Mouse (Mus musculus) lung, postnatal 25 days (tissue): ENCODE measurements around the gene Mia3.
"Not testable (repeated sequence)": the region's sequence is repeated elsewhere in the genome, so short reads cannot be mapped to it uniquely, and the experiment has no call there.

Experiments used
- DNase-seq: peaks from one replicate; pipeline ENCODE4 v3.0.0; 2022; ENCODE audit warnings: low spot score

Mia3 gene

DNA sequence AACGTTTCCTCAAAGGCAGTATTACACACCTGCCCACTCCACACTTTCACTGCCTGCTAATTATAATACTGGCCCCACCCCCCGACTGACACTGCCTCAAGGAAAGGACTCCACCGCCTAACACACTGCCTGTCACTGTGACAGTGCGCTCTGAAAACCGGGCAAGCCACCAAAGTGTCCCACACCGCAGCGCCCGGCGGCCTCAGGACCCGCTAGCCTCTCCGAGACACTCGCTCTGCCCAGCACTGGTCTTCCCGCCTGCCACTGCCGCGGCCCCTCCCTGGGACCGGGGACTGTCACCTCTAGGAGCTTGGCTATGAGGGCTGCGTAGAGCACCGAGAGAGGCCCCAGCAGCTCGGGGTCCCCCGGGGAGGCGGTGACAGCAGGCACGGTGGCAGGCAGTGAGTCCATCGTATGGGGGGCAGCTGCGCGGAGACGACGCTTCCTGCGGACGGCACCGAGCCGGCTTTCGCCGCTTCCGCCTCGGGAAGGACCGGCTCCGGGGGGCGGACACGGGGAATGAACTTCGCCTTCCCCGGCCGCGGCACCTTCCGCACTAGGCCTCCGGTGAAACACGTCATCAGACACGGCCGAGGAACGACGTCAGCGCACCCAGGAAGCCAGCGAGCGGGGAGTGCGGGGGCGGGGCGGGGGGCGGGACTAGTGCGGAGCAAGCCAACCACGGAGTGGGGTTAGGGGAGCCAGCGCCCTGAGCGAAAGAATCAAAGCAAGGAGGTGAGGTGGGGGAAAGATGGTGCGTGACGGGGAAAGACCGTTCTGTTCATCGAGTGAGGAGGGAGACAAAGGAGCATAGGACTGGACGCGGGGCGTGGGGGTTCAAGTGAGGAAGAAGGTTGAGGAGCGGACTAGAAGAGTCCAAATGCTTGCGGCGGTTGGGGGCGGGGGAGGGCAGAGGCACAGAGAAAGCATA lies 24.2 kb downstream of the Mia3 start:
- DNase-seq: peak; percentile 90

DNA sequence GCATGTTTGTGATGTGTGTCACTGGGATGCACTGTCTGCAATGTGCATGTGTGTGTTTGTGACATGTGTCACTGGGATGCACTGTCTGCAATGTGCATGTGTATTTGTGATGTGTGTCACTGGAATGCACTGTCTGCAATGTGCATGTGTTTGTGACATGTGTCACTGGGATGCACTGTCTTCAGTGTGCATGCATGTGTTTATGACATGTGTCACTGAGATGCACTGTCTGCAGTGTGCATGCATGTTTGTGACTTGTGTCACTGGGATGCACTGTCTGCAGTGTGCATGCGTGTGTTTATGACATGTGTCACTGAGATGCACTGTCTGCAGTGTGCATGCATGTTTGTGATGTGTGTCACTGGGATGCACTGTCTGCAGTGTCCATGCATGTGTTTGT lies 26.5 kb downstream of the Mia3 start:
- not testable (repeated sequence) for DNase-seq

DNA sequence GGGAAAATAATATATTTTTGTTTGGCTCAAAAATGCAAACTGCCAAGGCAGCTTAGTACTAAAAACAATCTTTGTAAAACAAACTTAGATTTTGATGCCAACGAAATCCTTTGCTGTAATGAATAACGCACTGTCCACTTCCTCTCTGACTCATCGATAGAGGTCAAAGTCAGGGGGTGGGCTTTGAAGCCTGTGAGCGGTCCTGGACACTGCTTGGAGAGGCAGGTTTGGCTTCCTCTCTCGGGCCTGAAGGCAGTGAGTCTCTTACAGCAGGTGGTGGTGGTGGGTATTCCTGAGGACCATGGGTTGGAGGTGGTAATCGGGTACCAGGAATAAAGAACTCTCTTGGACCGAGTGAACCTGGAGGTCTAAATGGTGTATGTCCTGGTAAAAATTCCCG lies 42.2 kb downstream of the Mia3 start:
- DNase-seq: no peak

DNA sequence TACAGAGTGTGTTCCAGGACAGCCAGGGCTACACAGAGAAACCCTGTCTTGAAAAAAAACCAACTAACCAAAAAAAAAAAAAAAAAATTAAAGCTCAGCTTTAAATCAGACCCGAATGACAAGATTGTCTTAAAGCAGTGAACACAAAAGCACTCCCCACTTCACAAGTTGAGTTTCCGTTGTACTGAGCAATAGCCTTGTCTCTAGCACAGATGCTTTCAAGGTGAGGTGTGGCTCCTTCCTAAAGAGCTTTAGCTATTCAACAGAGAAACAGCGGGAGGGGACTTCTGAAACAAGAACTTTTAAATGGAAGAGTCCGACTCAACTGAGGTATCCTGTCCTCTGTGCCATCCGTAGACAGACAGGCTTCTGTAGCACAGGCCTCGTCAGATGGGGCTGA lies 44.9 kb downstream of the Mia3 start:
- no peak for DNase-seq

DNA sequence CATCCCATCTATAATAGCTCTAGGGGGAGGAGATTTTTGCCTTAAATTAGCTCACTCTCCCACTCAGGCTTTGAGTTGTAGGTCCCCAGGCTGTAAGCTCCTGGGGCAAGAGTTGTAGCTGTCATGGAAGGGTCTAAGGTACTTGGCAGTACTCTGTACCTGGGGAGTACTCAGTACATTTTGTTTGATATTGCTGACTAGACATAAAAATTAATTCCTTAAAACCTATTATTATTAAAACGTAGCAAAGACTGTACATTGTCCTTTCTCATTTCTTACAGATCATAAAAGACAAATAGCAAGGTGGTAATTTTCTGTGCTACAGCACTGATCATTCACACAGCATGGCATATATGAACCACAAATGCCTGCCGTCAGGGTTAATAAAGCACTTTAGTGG lies 45.4 kb downstream of the Mia3 start:
- no peak for DNase-seq

DNA sequence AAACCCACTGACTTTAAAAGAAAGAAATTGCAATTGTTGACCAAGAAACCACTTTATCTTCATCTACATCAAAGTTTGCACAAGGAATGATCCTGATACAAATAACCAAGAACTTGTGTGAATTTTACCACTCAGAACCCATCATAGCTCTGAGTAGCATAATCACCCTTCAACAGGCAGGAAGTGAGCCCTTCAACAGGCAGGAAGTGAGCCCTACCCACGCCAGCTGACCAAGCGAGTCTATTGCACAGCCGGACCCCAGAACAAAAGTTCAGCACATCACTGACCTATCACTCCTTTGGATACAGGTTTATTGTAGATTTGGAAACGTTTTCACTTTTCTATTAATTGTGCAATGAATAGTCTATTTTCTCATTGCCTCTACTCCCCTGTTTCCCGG lies 46.9 kb downstream of the Mia3 start:
- DNase-seq: not testable (repeated sequence)

DNA sequence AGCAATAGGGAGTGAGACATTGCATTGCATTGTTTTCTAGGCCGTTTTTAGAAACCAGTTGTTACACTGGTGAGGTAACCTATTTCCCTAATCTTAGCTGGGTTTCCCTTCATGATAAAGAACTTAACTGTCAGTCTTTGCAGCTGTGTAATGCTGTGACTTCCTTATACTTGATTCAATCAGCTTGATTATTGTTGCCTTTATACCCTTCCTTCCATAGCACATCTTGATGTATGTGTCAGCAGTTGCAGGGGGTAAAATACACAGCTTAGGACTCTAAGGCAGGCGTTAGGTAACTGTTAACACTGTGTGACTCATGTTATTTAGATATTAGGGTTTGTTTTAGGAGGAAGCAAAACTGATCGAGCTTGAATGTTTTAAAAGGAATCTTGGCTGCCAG lies 48.6 kb downstream of the Mia3 start:
- no peak for DNase-seq

DNA sequence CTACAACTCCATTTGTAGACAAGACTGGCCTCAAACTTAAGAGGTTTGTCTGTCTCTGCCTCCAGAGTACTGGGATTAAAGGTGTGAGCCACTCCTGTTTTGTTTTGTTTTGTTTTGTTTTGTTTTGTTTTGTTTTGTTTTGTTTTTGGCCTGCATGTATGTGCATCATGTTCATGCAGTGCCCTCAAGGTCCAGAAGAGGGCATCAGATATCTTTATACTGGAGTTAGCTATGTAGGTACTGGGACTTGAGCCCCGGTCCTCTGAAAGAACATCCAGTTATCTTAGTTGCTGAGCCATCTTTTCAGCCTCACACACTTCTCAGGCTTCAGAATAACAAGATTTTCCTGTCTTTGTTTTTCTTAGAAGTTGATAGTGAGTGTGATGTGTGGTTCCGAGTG lies 53.6 kb downstream of the Mia3 start:
- no peak for DNase-seq

DNA sequence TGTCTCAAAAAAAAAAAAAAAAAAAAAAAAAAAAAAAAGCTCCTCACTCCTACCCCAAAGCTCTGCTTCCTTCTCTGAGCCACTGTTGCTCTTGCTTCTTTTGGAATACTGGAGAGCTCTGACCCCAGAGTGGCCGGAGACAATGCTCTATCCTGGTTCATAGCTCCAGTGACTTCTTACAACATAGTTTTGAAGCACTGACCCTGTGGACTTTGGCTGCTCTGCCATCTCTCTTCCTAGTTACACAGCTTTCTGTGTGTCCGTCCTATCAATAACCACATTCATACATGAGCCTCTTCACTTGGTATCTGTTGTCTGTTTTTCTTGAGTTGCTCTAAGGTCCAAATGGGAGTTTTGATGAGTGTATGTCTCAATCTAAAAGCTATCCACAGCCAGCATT lies 57.3 kb downstream of the Mia3 start:
- DNase-seq: no peak

DNA sequence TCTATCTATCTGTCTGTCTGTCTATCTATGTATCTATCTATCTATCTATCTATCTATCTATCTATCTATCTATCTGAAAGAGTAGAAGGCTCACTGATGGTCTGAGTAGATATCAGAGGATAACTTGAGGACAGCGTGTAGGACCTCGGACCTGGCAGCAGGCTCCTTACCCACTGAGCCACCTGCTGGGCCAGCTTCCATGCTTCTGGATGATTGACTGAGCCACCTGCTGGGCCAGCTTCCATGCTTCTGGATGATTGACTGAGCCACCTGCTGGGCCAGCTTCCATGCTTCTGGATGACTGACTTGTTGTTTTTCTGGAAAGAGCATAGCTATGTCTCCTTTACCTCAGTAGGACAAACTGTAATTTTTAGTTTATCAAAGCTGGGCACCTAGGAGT lies 59.8 kb downstream of the Mia3 start:
- not testable (repeated sequence) for DNase-seq

DNA sequence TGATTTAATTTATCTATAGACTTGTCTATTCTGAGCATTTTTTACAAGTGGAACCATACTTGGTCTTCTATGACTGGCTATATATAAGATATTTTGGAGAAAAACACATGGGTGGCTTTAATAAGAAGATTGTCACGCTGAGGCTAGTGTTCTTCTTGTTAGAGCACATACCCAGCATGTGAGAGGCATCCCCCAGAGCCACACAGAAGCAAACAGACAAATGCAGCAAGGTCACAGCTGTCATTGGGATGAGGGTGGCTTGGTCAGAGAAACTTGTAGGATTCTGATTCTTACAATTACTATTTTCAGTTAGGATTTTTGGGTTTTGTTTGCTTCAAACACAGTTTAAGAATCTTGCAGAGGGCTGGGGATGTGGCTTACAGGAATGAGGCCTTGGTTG lies 60.9 kb downstream of the Mia3 start:
- no peak for DNase-seq

DNA sequence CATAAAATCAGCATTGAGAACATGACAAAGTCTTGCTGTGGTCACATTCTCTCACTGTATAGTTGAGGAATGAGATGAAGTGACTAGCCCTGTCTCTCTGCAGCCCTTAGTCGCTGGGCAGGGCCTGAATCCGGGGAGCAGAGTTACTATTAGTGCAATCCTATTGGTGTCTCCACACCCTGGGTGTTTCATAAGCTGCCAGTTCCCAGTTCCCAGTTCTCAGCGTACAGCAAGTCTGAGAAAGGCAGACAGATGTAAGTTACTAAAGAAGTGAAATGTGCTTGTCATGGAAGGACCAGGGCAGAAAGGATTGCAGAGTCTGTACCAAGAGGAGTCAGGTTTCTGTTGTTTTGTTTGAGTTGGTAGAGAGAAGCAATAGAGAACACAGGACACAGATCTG lies 61.8 kb downstream of the Mia3 start:
- DNase-seq: peak; percentile 9

DNA sequence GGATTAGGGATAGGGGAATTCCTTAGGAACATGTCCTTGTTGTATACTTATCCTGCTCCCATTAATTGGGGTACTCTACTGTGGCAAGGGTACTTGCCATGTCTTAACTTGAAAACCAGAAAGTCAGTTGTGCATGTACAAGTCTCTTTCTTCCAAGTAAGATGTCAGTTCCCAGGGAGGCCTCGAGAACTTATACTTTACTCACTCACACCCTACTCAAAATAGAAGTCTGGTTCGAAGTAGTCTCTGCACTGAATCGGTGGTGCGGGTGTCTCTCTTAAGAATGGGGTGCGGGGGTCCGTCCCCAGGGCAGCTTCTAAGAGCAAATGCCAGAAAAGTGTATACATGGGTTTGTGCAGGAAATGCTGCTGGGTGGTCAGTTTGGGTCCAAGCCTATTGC lies 70.2 kb downstream of the Mia3 start:
- peak; percentile 97 for DNase-seq

DNA sequence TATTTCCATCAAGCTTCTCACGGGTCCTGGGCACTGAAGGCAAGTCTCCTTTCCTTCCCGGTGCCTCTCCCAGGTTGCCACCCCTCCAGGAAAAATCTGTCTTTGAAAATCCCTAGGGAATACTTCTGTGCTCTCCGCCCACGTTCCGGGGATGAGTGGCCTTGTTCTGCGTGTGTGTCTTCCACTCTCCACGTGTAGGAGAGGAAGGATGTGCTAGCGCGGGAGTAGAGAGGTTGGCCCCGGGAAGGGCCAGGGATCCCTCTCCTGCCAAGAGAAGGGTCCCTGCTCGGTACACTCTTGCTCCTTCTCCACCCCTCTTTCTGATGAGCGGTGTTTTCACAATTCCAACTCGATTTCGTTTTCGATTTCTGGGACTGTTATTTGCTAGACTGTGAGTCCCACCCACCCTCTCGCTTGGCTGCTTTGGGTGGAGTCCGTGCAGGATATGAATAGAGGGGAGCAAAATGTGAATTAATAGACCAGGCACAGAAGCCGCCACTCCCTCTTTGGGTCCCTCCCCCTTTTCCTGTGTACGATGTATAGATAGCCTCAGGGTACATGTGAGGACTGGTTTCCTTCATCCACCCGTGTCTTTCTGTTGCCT lies 71.4 kb downstream of the Mia3 start:
- peak; percentile 73 for DNase-seq

DNA sequence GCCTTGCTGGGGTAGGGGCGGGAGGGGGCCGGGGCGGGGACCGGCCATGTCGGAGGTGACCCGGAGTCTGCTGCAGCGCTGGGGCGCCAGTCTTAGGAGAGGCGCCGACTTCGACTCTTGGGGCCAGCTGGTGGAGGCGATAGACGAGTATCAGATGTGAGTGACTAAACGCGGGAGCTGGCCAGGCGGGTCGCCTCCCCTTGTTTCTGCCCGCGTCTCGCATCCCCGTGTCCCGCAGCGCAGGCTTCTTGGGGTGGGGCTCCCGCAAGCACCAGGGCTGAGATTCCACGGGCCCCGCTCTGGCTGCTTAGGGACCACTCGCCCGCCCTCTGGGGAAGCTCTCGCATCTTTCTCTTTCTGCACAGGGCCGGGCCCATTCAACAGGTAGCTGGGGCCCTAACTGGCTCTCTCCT lies 71.9 kb downstream of the Mia3 start:
- no peak for DNase-seq

DNA sequence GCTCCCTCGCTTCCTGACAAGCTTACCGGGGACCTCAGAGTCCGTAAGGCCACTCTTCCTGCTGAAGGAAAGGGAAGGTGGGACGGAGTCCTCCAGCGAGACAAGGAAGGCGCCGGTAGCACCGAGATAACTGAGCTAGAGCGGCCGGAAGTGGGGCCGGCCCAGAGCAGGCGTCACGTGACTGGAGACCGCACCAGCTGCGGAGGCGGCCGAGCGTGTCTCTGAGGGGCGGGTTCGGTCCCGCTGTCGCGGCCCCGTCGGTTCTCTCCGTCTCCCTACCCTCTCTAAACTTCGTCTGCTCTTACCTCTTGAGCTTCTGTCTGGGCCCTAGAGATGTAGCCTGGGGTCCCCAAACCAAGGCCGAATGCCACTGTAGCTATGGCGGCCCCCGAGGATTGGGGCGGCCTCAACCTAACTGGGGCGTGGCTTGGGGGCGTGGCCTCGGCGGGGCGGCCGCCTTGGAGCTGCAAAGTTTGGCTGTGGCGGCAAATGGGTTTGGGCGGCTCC lies 72.4 kb downstream of the Mia3 start, which contains the start of gene Brox:
Gene Brox (minus strand): TSS at position 393 of the 507 bp plus-strand sequence.
- DNase-seq: peak; percentile 94

DNA sequence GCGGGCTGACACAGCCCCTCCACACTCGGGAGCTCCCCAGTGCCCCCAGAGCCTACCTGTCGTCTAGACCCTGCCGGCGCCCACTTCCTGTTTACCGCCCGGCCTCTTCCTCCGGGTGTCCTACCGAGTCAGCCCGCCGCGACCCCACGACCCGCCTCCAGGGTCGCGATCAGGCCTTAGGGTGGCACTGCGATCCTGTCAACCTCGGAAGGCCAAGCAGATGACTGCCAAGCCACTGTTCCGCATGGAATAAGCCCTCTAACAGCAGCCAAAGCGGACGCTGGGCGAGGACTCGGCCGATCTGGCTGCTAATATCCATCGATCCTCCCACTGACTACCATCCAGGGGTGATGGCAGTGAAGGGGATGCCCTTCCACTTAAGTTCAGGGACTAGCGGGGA lies 72.9 kb downstream of the Mia3 start, which contains the start of gene Aida:
Gene Aida (plus strand): TSS at position 126 of the 400 bp plus-strand sequence.
- DNase-seq: peak; percentile 34

DNA sequence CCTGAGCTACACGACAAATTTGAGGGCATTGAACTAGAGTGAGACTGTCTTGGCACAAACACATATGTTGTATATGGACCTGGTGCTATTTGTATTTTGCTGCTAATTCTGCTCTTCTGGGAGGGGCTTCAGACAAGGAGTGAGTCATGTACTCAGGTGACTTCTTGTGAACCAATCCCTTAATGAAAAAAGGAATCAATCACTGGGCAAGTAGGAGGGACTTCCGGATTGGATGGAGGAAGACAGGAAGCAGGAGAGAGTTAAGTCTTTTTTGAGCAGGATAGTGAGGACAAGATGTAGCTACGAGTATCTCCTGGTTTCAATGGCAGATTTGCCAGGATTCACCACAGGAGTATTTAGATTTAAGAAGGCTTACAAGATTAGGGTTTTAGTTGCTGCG lies 79.8 kb downstream of the Mia3 start:
- no peak for DNase-seq

DNA sequence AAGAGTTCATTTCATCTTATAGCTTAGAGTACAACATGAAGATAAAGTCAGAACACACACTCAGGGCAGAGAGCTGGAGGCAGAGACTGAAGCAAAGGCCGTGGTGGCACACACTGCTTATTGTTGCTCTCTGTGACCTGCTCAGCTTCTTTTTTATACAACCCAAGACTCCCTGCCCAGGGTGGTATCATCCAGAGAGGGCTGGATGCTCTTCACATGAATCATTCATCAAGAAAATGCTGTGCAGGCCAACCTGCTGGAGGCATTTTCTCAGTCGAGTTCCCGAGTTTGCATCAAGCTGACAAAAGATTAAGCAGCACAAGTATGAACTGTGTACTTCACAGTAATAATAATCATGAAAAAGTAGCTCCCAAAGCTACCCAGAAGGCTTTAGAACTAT lies 81.0 kb downstream of the Mia3 start:
- no peak for DNase-seq
